Mouse (Mus musculus): Measurements from ENCODE around the gene Clgn. TPM values are rescaled to one million over a fixed set of nuclear protein-coding genes. Genes with fewer than 3 reads are reported as not detected.

Clgn gene
- total RNA-seq, 2 experiments from 2014 or later, result not detected

Other genes starting within 250 kb of the Clgn start
- 1 to 10 TPM; 4.5 to 5.2 TPM for gene Tbc1d9, start 224.5 kb upstream of the Clgn start, total RNA-seq (2021)
- under 1 TPM in 1 of 2 experiments, not detected in 1; 0.31 TPM for gene Gm10645, start 223.7 kb upstream of the Clgn start, total RNA-seq (2021)
- 100 to 1,000 TPM; 110 to 572 TPM for gene Ucp1, start 99.5 kb upstream of the Clgn start, total RNA-seq (2021)
- gene Elmod2, start 57.4 kb upstream of the Clgn start, total RNA-seq (2021), result 1 to 10 TPM; 9.5 to 9.7 TPM
- gene Mgat4d, start 41.4 kb upstream of the Clgn start, total RNA-seq (2021), result not detected
- 10 to 100 TPM; 39.3 to 48.2 TPM for gene Scoc, start 68.5 kb downstream of the Clgn start, total RNA-seq (2021)
- gene Olfr370, start 145.9 kb downstream of the Clgn start, total RNA-seq (2021), result not detected
- 100 to 1,000 TPM; 597 to 620 TPM for gene Ndufb7, start 176.8 kb downstream of the Clgn start, total RNA-seq (2021)
- gene Tecr, start 218.1 kb downstream of the Clgn start, total RNA-seq (2021), result 100 to 1,000 TPM; 181 to 199 TPM
- 10 to 100 TPM; 17.5 to 18.0 TPM for gene Dnajb1, start 218.3 kb downstream of the Clgn start, total RNA-seq (2021)

Measured in heart, postnatal 10 days (tissue).